Mouse (Mus musculus) urinary bladder, postnatal 14 days (tissue): ENCODE measurements around the gene St3gal6.
A peak's percentile ranks its signal among the peaks of the same experiment; 100 is the strongest.

ENCODE experiments used
- DNase-seq: peaks from one replicate; pipeline ENCODE4 v3.0.0; 2021; ENCODE audit warnings: low spot score

Gene St3gal6

DNA sequence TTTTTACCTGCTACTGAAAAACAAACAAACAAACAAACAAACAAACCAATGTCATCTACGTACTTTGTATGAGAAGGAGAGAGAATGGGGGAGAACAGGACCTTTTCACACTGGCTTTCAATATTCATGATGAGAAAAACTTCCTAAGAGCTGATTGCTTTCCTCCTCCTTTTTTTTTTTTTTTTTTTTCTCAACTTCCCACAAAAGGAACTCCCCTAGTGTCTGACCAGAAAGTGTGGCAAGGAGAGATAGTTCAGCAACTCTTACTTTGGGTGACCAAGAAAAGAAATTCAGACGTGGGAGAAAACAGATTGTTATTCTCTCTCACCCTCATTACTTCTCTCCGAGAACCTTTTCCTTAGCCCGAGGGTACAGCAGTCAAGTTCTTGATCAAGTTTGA lies 2.9 kb downstream of the St3gal6 start:
- no peak for DNase-seq

GRCm38 (mm10) chr16:58520457-58520856 lies 3.6 kb downstream of the St3gal6 start:
- DNase-seq = no peak

DNA sequence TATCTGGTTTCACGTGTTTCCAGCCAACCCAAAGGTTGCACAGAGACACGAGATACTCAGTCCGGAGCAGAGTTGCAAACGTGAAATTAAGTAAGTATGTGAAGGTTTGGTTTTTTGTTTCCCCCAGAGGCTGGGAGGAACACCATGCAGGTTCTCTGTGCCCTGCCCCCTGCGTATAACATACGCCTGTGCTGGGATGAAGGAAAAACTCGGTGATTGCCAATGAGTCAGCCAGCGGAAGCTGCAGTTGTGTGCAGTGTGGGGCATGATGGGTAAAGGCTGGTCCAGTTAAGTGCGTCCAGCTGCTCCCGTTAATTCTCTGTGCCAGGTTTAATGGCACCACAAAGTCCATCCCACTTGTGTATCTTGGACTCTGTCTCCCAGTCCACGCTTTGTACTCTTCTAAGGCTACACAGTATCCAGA lies 4.4 kb downstream of the St3gal6 start:
- DNase-seq = no peak

DNA sequence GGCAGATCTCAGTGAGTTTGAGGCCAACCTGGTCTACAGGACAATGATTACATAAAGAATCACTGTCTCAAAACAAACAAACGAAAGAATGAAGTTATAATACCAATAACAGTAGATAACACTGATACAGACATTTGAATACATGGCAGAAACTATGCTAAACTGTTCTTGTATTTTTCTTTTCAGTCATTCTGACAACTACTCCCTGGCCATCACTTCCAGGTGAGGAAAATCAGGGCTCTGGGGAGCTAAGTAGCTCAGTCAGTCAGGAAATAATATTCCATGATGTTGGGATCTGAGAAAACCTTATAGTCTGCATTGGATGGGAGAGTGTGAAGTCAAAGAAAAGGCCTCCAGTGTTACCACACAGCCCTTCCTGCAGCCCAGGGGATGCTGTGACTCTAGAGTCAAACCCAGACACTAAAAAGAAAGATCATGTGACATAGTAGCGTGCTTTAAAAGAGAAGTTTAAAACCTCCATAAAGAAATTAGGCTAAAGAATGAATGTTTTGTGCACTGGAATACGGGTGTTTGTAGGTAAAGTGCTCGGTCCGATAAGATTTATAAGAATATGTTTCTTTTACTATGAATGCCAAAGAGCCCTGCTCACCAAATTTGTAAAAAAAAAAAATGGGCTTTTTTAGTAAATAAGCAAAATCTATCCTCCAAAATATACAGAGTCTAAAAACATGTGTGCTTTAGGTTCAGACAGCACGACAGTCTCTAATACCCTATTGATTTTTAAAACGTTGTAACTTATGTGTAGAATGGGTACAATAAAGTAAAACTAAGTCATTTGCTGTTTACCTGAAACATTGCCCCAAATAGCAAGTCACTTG lies 6.9 kb downstream of the St3gal6 start:
- DNase-seq = no peak

GRCm38 (mm10) chr16:58516161-58516560 lies 7.9 kb downstream of the St3gal6 start:
- no peak for DNase-seq

- peak; percentile 59 for DNase-seq
Observed at GRCm38 (mm10) chr16:58514565-58514964, 9.5 kb downstream of the St3gal6 start.

- DNase-seq = no peak
Observed at GRCm38 (mm10) chr16:58513755-58514154, 10.3 kb downstream of the St3gal6 start.

DNA sequence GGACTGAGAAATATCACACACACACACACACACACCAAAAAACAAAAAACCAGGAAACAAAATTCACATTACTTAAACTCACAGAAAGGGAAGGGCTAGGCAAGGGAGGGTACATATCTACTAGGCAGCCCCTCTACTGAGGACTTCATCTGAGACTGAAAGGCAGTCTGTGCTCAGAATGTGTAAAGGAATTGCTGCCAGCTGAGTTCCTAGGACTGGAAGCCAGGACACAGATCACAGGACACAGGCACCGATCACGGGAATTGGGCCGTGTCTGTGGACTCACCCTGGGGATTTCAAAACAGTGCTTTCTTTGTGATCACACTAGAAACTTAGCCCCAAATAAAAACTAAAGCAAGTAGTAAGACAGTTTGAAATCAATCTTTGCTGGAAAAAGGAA lies 11.2 kb downstream of the St3gal6 start:
- DNase-seq = no peak

DNA sequence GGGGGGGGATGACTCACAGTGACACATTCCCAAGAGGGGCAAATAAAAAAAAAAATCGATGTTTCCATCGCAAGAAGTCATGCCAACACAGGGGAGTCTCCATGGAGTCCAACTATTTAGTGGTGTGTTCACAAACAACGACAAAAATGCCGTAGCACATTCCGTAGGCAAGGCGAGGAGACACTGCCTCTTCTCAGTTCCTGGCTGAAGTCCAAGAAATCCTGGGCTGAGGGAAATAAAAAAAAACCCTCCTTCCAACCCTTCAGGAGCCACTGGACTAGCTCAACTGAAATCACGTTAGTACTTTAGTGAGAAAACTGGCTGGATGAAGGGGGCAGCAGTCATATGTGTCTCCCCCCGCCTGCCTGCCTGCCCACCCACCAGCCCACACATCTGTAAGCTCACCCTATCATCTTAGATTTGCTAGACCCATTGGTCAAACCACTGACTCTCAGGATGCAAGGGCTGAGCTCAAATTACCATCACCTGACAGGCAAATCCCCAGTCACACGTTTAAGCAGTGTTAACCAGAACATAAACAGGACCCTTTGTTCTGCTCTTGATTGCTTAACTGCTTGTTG lies 11.8 kb downstream of the St3gal6 start:
- peak; percentile 25 for DNase-seq

GRCm38 (mm10) chr16:58504945-58505344 lies 19.1 kb downstream of the St3gal6 start:
- DNase-seq = no peak

- no peak for DNase-seq
Observed at GRCm38 (mm10) chr16:58502566-58502965, 21.5 kb downstream of the St3gal6 start.

GRCm38 (mm10) chr16:58501760-58502301 lies 22.2 kb downstream of the St3gal6 start:
- DNase-seq = no peak

GRCm38 (mm10) chr16:58499650-58500049 lies 24.4 kb downstream of the St3gal6 start:
- no peak for DNase-seq

GRCm38 (mm10) chr16:58499172-58499584 lies 24.9 kb downstream of the St3gal6 start:
- no peak for DNase-seq

DNA sequence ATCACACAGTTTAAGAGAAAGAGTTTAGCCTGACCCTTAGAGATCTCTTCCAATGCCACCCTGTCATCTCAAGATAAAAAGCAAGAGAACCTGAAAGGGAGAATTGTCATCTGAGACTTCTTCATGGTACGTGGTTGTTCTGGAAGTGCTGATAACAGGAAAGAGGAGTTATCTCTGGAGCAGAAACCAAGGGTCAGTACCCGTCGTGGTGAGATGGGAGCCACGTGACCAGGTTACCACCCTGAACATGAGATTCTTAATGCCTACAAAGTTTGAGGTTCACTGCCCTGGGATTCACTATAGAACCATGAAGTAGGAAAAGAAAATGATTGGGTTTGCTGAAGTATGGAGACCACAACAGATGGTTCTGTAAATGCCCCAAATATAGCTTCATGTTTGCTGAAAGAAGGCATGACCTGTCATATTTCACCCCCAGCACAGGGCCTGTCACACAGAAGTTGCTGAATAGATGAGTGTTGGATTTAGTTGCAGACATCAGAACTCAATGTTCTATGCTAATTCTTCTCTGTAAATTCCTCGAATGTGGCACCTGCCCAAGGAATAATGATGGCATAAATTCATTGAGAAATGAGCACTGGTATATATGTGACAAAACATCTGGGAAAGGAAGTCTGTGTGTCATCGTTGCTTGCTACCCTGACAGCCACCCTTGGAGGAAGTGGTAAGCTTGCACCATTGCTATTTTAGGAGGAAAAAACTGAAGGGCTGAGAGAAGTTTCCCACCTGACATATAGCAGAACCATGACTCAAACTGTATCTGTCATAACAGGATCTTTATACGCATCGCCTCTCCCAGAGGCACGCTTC lies 25.9 kb downstream of the St3gal6 start:
- DNase-seq = no peak

DNA sequence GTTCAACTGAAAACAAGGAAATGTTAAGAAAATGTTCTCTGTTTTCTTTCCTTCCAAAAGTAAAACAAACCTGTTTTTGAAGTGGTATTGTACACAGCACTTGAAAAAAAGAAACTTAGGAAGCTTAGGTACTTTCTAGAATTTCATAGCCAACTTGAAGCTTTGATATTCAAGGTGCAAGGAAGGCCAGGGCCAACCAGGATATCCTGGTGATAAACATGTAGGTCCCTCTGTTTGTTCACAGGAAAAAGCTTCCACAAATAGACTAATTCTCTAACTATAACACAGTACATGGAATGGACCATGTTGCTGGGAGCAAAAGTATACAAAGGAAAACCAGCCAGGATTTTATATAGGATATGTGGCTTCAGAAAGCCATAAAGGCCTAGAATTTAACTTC lies 27.3 kb downstream of the St3gal6 start:
- DNase-seq = no peak

GRCm38 (mm10) chr16:58487861-58488260 lies 36.2 kb downstream of the St3gal6 start:
- no peak for DNase-seq

DNA sequence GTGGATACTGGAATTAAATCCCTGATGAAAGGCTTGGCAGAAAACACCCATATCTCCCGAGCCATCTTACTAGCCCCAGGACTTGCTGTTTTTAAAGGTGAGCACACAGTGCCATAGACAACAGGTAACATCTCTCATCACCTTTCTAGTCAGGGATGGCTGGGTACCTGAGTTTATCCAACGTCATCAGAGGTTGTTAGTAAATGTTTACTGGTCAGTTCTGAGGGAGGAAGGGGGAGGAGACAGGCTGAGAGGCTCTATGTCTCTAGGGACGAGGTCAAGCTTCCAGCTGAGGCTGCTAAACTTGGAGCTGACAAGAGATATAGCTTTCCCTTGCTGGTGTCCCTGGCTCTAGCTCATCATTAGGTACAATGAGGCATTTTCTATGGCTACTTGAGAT lies 41.7 kb downstream of the St3gal6 start:
- DNase-seq = no peak

GRCm38 (mm10) chr16:58481906-58482270 lies 42.2 kb downstream of the St3gal6 start:
- no peak for DNase-seq

- no peak for DNase-seq
Observed at GRCm38 (mm10) chr16:58481219-58481905, 42.7 kb downstream of the St3gal6 start.

DNA sequence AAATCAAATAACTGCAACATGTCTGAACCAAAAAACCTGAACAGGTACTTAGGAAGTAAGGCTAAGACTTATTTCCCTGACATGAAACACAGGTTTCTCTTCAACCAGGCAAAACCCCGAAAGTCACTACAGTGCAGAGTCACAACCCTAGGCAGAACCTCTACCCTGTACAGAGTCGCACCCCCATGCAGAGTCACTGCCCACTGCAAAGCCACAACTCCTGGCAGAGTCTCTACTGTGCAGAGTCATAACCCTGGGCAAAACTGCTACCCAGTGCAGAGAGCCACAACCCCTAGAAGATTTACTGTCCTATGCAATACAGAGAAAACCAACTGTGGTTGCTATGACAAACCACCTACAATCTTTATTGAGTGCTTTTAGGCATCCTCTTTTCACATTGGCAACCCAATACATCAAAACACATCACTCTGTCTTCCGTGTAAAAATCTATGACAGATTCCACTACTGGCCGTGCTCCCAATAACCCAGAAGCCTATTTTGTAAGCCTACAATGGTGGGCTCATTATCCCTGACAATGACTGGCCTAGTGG lies 44.1 kb downstream of the St3gal6 start:
- DNase-seq = no peak

DNA sequence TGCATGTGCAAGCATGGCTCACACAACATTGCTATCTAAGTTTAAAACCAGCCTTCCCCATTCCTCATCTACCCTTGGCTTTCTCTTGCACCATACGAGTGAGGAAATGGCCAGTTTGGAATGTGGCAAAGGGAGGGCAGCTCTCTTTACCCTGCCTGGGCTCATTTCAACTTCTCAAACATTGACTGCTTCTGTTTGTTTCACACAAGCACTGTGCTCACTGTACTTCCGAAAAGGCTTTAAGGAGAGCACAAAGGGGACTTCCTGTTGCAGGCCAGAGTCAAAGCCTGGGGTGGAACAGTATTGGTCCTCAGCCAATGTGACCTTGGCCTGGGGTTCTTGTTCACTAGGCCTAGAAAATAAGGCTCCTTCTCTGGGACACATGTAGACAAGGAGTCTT lies 47.7 kb downstream of the St3gal6 start:
- no peak for DNase-seq
